Comparison of ENCODE assay signal across 8 mouse cellular contexts in the genomic region with DNA sequence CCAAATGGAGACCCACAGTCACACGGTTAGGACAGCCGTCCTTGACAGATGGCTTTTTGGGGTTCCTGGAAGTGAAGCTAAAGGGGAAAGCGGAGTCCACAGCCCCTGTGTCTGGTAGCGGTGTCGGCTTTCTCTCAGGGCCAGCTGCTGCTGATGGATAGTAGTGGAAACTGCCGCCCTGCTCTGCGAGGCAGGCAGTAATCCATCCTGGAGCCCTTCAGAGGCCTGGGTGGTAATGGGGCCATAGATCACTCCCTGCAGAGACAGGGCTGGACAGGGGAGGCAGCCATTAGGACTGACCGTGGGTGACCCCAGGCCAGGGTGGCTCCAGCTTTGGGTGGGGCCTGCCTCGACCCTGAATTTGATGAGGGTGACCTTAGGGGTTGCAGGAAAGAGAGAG.
DNase-seq lines count a peak whose midpoint lies in the region; ATAC-seq and TF ChIP-seq lines count a peak whose summit lies in the region.

No protein-coding gene starts in this region.

- DNase-seq in midbrain, embryonic 11.5 days (ENCODE audit: low spot score, missing footprints) = no peak
- DNase-seq in midbrain, postnatal 0 days (ENCODE audit: low spot score) = no peak
- no peak for DNase-seq in hindbrain, embryonic 11.5 days (ENCODE audit: low spot score)
- no peak for DNase-seq in urinary bladder, adult 18-20 months (ENCODE audit: low spot score in 2 of 2)
- DNase-seq in ovary, postnatal 14 days (ENCODE audit: low spot score) = no peak
- no peak for DNase-seq in layer of hippocampus, adult 11-12 months (ENCODE audit: low spot score)

- ATAC-seq in midbrain, embryonic 11.5 days (ENCODE audit: low FRiP score) = peak; percentile 43
- no peak for ATAC-seq in midbrain, postnatal 0 days (ENCODE audit: low FRiP score)
- ATAC-seq in hindbrain, embryonic 11.5 days (ENCODE audit: low FRiP score) = peak; percentile 61
- ATAC-seq in liver, embryonic 12.5 days = no peak
- ATAC-seq in frontal cortex, adult (ENCODE audit: low TSS enrichment) = no peak

- H3K9ac ChIP-seq in midbrain, embryonic 11.5 days (ENCODE audit: low read length) = peak overlapping the region; percentile 11; the same call in 1 of the 2 replicates
- no peak overlapping the region for H3K9ac ChIP-seq in midbrain, postnatal 0 days (replicated peaks; ENCODE audit: low read length, poor library complexity, severe bottlenecking)
- no peak overlapping the region for H3K9ac ChIP-seq in hindbrain, embryonic 11.5 days (ENCODE audit: low read depth, low read length)
- peak overlapping the region; percentile 75 for H3K9ac ChIP-seq in liver, embryonic 12.5 days

- no peak overlapping the region for H3K4me2 ChIP-seq in midbrain, embryonic 11.5 days
- H3K4me2 ChIP-seq in midbrain, postnatal 0 days (ENCODE audit: low read depth, low read length, poor library complexity, severe bottlenecking) = no peak overlapping the region
- no peak overlapping the region for H3K4me2 ChIP-seq in hindbrain, embryonic 11.5 days (replicated peaks; ENCODE audit: low read depth, low read length)
- no peak overlapping the region for H3K4me2 ChIP-seq in liver, embryonic 12.5 days

- H3K27me3 ChIP-seq in midbrain, embryonic 11.5 days (ENCODE audit: control insufficient read depth, insufficient read depth, low read length) = no peaks in the 10 kb centered on the region
- no peaks in the 10 kb centered on the region for H3K27me3 ChIP-seq in midbrain, postnatal 0 days (ENCODE audit: insufficient read depth, low read length)
- H3K27me3 ChIP-seq in hindbrain, embryonic 11.5 days (ENCODE audit: control insufficient read depth, insufficient read depth, low read length) = no peaks in the 10 kb centered on the region
- H3K27me3 ChIP-seq in liver, embryonic 12.5 days (replicated peaks) = no peaks in the 10 kb centered on the region

- H3K4me1 ChIP-seq in midbrain, embryonic 11.5 days (ENCODE audit: control insufficient read depth, insufficient read depth, low read length) = peaks cover 48% of the 10 kb centered on the region
- peaks cover 4% of the 10 kb centered on the region; the same call in 1 of the 2 replicates for H3K4me1 ChIP-seq in midbrain, postnatal 0 days (ENCODE audit: insufficient read depth, low read length)
- peaks cover 38% of the 10 kb centered on the region for H3K4me1 ChIP-seq in hindbrain, embryonic 11.5 days (replicated peaks; ENCODE audit: control insufficient read depth, insufficient read depth, low read length)
- peaks cover 100% of the 10 kb centered on the region for H3K4me1 ChIP-seq in liver, embryonic 12.5 days

- no peak for TF ChIP-seq CTCF in midbrain, postnatal 0 days (IDR thresholded peaks at IDR 0.05)

- 0 out of 2 replicates have a peak overlapping the region, but pooled peaks have one; percentile 21 for H3K27ac ChIP-seq in midbrain, embryonic 11.5 days (ENCODE audit: low read depth, low read length)
- H3K27ac ChIP-seq in midbrain, postnatal 0 days (ENCODE audit: low read depth, low read length) = no peak overlapping the region
- H3K27ac ChIP-seq in hindbrain, embryonic 11.5 days (ENCODE audit: low read depth, low read length) = peak overlapping the region; percentile 90
- H3K27ac ChIP-seq in liver, embryonic 12.5 days = peak overlapping the region; percentile 97

- WGBS in midbrain, embryonic 11.5 days = 38% methylated on average over 9 of the region's 9 CpGs
- WGBS in midbrain, postnatal 0 days = 54% methylated on average over 9 of the region's 9 CpGs
- WGBS in hindbrain, embryonic 11.5 days = 22% methylated on average over 9 of the region's 9 CpGs
- WGBS in liver, embryonic 12.5 days (ENCODE audit: insufficient replicate concordance) = 45% methylated on average over 9 of the region's 9 CpGs

- H3K36me3 ChIP-seq in midbrain, embryonic 11.5 days (ENCODE audit: control insufficient read depth, insufficient read depth, low read length) = no peaks in the 10 kb centered on the region
- no peaks in the 10 kb centered on the region for H3K36me3 ChIP-seq in midbrain, postnatal 0 days (ENCODE audit: insufficient read depth, low read length)
- H3K36me3 ChIP-seq in hindbrain, embryonic 11.5 days (ENCODE audit: control insufficient read depth, insufficient read depth, low read length) = no peaks in the 10 kb centered on the region
- no peaks in the 10 kb centered on the region for H3K36me3 ChIP-seq in liver, embryonic 12.5 days

- H3K4me3 ChIP-seq in midbrain, embryonic 11.5 days (ENCODE audit: low read depth, low read length) = no peak overlapping the region
- H3K4me3 ChIP-seq in midbrain, postnatal 0 days (ENCODE audit: low read depth, low read length) = no peak overlapping the region
- no peak overlapping the region for H3K4me3 ChIP-seq in hindbrain, embryonic 11.5 days (ENCODE audit: low read depth, low read length)
- no peak overlapping the region for H3K4me3 ChIP-seq in liver, embryonic 12.5 days

- no peaks in the 10 kb centered on the region for H3K9me3 ChIP-seq in midbrain, embryonic 11.5 days (ENCODE audit: control insufficient read depth, low read length)
- H3K9me3 ChIP-seq in midbrain, postnatal 0 days (ENCODE audit: low read length) = no peaks in the 10 kb centered on the region
- H3K9me3 ChIP-seq in hindbrain, embryonic 11.5 days (ENCODE audit: control insufficient read depth, low read length) = no peaks in the 10 kb centered on the region
- no peaks in the 10 kb centered on the region for H3K9me3 ChIP-seq in liver, embryonic 12.5 days (replicated peaks)

Comparison
In these comparisons a context has a peak if more than half of its experiments do, and no peak if none do; other contexts are left out.
1. ATAC-seq: peak in midbrain, embryonic 11.5 days (single experiment) and hindbrain, embryonic 11.5 days (single experiment); none in midbrain, postnatal 0 days (single experiment), liver, embryonic 12.5 days (single experiment) and frontal cortex, adult (single experiment).
2. H3K9ac ChIP-seq: peak in midbrain, embryonic 11.5 days (single experiment) and liver, embryonic 12.5 days (single experiment); none in midbrain, postnatal 0 days (single experiment) and hindbrain, embryonic 11.5 days (single experiment).